Mouse (Mus musculus) layer of hippocampus, adult 8-10 months (tissue): Measurements from ENCODE around the gene Rab40b. TPM values are rescaled to one million over a fixed set of nuclear protein-coding genes. Genes with fewer than 3 reads are reported as not detected.
A peak's percentile ranks its signal among the peaks of the same experiment; 100 is the strongest.

ENCODE experiments used
- DNase-seq, 2 experiments: peaks; one replicate each; pipeline ENCODE4 v3.0.0; 2022; ENCODE audit warnings: low spot score in 2 of 2
- total RNA-seq, 4 experiments: library from RNA; stranded (reverse); gene quantifications; 2 replicates each; pipeline ENCODE4 v1.2.4; 2022

Gene Rab40b
- 10 to 100 TPM; 49.0 to 57.9 (median 53.8) TPM for total RNA-seq

GRCm38 (mm10) chr11:121387750-121388553, at the start of gene Rab40b:
Gene Rab40b (minus strand): TSS chr11:121388251.
- peak; percentile 94 to 97 for DNase-seq

GRCm38 (mm10) chr11:121437236-121437635, 49.2 kb upstream of the Rab40b start:
- no peak for DNase-seq

GRCm38 (mm10) chr11:121434156-121435155, 46.4 kb upstream of the Rab40b start, which contains the start of gene Fn3k:
Gene Fn3k (plus strand): TSS chr11:121434913.
- DNase-seq = peak; percentile 94 to 96

GRCm38 (mm10) chr11:121433397-121433796, 45.3 kb upstream of the Rab40b start:
- no peak for DNase-seq

GRCm38 (mm10) chr11:121421553-121422173, 33.6 kb upstream of the Rab40b start:
- no peak for DNase-seq

- DNase-seq = peak; percentile 99
Observed at GRCm38 (mm10) chr11:121420830-121421552, 32.9 kb upstream of the Rab40b start, which contains the start of gene Fn3krp. Gene Fn3krp (plus strand): TSS chr11:121421401.

- DNase-seq = no peak
Observed at GRCm38 (mm10) chr11:121420379-121420778, 32.3 kb upstream of the Rab40b start.

- DNase-seq = no peak
Observed at GRCm38 (mm10) chr11:121418932-121419331, 30.9 kb upstream of the Rab40b start.

GRCm38 (mm10) chr11:121417971-121418370, 29.9 kb upstream of the Rab40b start:
- no peak for DNase-seq

GRCm38 (mm10) chr11:121415351-121415750, 27.3 kb upstream of the Rab40b start:
- DNase-seq = no peak

GRCm38 (mm10) chr11:121414762-121415161, 26.7 kb upstream of the Rab40b start:
- no peak for DNase-seq

- no peak for DNase-seq
Observed at GRCm38 (mm10) chr11:121407366-121408155, 19.5 kb upstream of the Rab40b start.

- DNase-seq = no peak
Observed at GRCm38 (mm10) chr11:121392405-121392804, 4.4 kb upstream of the Rab40b start.

GRCm38 (mm10) chr11:121390793-121391192, 2.7 kb upstream of the Rab40b start:
- DNase-seq = no peak

GRCm38 (mm10) chr11:121388554-121388945, 499 bp upstream of the Rab40b start:
- no peak for DNase-seq

GRCm38 (mm10) chr11:121380294-121380693, 7.8 kb downstream of the Rab40b start:
- no peak for DNase-seq

- no peak for DNase-seq
Observed at GRCm38 (mm10) chr11:121378644-121379043, 9.4 kb downstream of the Rab40b start.

- DNase-seq = no peak
Observed at GRCm38 (mm10) chr11:121373305-121373704, 14.7 kb downstream of the Rab40b start.

- DNase-seq = no peak
Observed at GRCm38 (mm10) chr11:121370337-121370994, 17.6 kb downstream of the Rab40b start.
